Mouse (Mus musculus): ENCODE data around the gene Rhog.

DNA sequence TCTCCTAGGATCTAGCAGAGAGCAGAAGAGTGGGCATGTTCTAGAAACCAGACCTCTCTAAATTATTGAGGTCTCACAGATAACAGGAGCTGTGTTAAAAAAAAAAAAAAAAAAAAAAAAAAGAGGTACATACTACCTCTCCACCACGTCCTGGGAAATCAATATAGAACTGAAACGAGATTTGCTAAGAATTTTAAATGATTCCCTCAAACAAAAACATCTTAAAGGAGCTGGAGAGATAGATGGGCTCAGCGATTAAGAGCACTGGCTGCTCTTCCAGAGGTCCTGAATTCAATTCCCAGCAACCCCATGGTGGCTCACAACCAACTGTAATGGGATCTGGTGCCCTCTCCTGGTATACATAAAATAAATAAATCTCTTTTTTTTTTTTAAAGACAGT is 44.8 kb downstream of the Rhog start:
- TF ChIP-seq POLR2A (IDR thresholded peaks at IDR 0.05; ENCODE audit: low read depth, low read length): no peak
- no peak for TF ChIP-seq CTCF (IDR thresholded peaks at IDR 0.05; ENCODE audit: borderline replicate concordance, insufficient read depth, low read length)
